Mouse (Mus musculus) spleen, adult 2 months (tissue): Measurements from ENCODE around the gene AU022252. TPM values are rescaled to one million over a fixed set of nuclear protein-coding genes. Genes with fewer than 3 reads are reported as not detected.

ENCODE experiments used
- DNase-seq, 2 experiments: peaks; one replicate each; pipeline versions ENCODE4 v3.0.0 to v3.0.0-alpha.2; 2012 to 2021; ENCODE audit warnings: low spot score in 2 of 2, low read depth in 1 of 2
- H3K27ac ChIP-seq: fragments of 200-500 bp; 2 replicates; pipeline ENCODE4 v1.5.1; 2012; ENCODE audit warnings: low read length, inconsistent platforms; ENCODE audit not compliant: insufficient read depth
- H3K27me3 ChIP-seq: fragments of 200-500 bp; 2 replicates; pipeline ENCODE4 v1.6.1; 2012; ENCODE audit warnings: mild to moderate bottlenecking, moderate library complexity, low read length, inconsistent platforms; ENCODE audit not compliant: control insufficient read depth, insufficient read depth
- H3K36me3 ChIP-seq: fragments of 200-500 bp; 2 replicates; pipeline ENCODE4 v1.6.1; 2012; ENCODE audit warnings: mild to moderate bottlenecking, low read length, inconsistent platforms; ENCODE audit not compliant: control insufficient read depth, insufficient read depth
- H3K4me1 ChIP-seq: fragments of 200-500 bp; 2 replicates; pipeline ENCODE4 v1.6.1; 2011; ENCODE audit warnings: inconsistent platforms; ENCODE audit not compliant: control insufficient read depth, insufficient read depth, insufficient read length
- H3K4me3 ChIP-seq: fragments of 200-500 bp; 2 replicates; pipeline ENCODE4 v1.5.1; 2011; ENCODE audit warnings: mild to moderate bottlenecking, inconsistent platforms; ENCODE audit not compliant: insufficient read depth, insufficient read length; ENCODE audit errors: extremely low read depth
- CTCF ChIP-seq: fragments of 200-500 bp; IDR thresholded peaks from 2 replicates; pipeline ENCODE4 v1.5.1; 2011; ENCODE audit warnings: mild to moderate bottlenecking, inconsistent platforms; ENCODE audit not compliant: insufficient read depth, insufficient read length, insufficient replicate concordance; ENCODE audit errors: extremely low read depth
- POLR2A ChIP-seq: fragments of 200-500 bp; IDR thresholded peaks from 2 replicates; pipeline ENCODE4 v1.6.1; 2011; ENCODE audit warnings: low read depth, low read length, inconsistent platforms
- WGBS: fragments of 180-500 bp; shearing (Covaris S2); methylation state at CpG from one replicate; pipeline ENCODE4 v1.1.7; 2018; 5-methylcytosine and 5-hydroxymethylcytosine counted together
- polyA plus RNA-seq: library from polyadenylated mRNA; depleted of rRNA; stranded (reverse); fragments of >200 nt; gene quantifications from 2 replicates; pipeline ENCODE4 v1.2.3, GENCODE M21; 2012; rRNA removed

AU022252 gene
- polyA plus RNA-seq, 1 experiment = 2.7 TPM

DNA sequence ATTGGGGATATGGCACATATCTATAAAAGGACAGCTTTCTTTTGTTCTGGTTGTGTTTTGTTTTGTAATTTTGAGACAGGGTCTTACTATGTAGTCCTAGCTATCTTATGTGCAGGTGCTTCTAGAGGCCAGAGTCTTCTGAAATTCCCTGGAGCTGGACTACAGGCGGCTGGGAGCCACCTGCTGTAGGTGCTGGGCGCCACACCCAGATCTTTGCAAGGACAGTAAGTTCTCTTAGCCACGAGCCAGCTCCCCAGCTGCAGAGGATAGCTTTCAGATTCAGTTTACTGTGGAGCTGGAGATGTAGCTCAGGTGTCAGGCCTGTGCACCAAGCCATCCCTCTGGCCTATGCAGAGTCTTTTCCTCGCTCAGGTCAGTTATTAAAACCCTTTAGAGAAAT, 65.4 kb downstream of the AU022252 start:
- DNase-seq = no peak
- TF ChIP-seq CTCF (no peak), POLR2A (no peak)
- H3K36me3 ChIP-seq = peaks cover 5% of the 10 kb centered on the region
- no peaks in the 10 kb centered on the region for H3K27me3 ChIP-seq
- no peak overlapping the region for H3K27ac ChIP-seq
- no peak overlapping the region for H3K4me3 ChIP-seq
- no peaks in the 10 kb centered on the region for H3K4me1 ChIP-seq
- 85% methylated on average over 4 of the region's 4 CpGs for WGBS

GRCm38 (mm10) chr4:119165916-119166315, 66.6 kb downstream of the AU022252 start:
- Histone ChIP-seq H3K36me3 (peaks cover 5% of the 10 kb centered on the region), H3K27me3 (no peaks in the 10 kb centered on the region), H3K4me3 (no peak overlapping the region), H3K27ac (no peak overlapping the region), H3K4me1 (no peaks in the 10 kb centered on the region)
- DNase-seq = no peak
- TF ChIP-seq POLR2A = no peak
- TF ChIP-seq CTCF = no peak
- WGBS = 71% methylated on average over 7 of the region's 7 CpGs

DNA sequence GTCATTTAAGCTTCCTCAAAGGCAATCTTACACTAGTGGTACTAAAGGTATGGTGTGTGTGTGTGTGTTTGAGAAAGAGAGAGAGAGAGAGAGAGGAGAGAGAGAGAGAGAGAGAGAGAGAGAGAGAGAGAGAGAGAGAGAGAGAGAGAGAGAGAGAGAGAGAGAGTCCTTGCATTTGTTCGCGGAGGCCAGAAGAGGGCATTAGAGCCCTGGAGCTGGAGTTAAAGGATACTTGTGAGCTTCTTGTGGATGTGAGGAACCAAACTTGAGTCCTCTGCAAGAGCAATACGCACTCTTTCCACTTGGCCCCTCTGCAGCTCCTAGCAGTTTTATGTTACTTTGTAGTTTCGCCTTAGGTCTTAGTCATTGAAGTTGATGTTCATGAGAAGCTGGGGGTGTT, 69.5 kb downstream of the AU022252 start:
- WGBS = 85% methylated on average over 4 of the region's 4 CpGs
- no peak for DNase-seq
- Histone ChIP-seq H3K4me1 (no peaks in the 10 kb centered on the region), H3K27ac (no peak overlapping the region), H3K4me3 (no peak overlapping the region), H3K27me3 (no peaks in the 10 kb centered on the region), H3K36me3 (no peaks in the 10 kb centered on the region)
- TF ChIP-seq CTCF = no peak
- TF ChIP-seq POLR2A = no peak

DNA sequence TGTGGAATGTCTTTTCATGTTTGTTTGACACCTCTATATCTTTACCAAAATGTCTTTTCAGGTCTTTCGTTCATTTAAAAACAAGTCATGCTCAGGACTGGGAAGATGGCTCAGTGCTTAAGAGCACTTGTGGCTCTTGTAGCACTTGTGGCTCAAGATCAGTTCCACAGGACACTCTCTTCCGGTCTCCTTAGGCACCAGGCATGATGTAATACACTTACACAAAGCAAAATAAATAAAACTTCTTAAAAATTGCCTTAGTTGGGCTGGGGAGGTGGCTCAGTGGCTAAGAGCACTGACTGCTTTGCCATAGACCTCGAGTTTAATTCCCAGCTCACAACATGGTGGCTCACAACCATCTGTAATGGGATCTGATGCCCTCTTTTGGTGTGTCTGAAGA, 71.2 kb downstream of the AU022252 start:
- Histone ChIP-seq H3K4me1 (no peaks in the 10 kb centered on the region), H3K27ac (no peak overlapping the region), H3K4me3 (no peak overlapping the region), H3K27me3 (no peaks in the 10 kb centered on the region), H3K36me3 (no peaks in the 10 kb centered on the region)
- TF ChIP-seq POLR2A = no peak
- TF ChIP-seq CTCF = no peak
- DNase-seq = no peak
- 78% methylated on average over 3 of the region's 3 CpGs for WGBS

DNA sequence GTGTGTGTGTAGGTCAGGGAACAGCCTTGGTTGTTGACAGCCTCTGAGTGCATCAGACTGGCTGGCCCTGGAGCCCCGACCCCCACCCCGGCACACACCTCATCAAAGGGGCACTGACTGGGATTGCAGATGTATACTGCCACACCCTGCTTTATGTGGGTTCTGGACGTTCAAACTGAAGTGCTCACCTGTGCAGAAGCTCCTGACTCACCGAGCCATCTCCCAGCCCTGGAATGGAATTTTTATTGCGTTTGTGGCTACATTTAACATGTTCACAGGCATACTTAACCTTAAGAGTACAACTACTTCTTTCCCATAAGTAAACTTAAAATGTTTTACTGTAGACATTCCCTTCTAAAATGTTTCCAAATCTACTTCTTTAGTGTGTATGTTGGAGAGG, 74.6 kb downstream of the AU022252 start:
- DNase-seq = no peak
- H3K36me3 ChIP-seq = no peaks in the 10 kb centered on the region
- WGBS = 83% methylated on average over 5 of the region's 5 CpGs

DNA sequence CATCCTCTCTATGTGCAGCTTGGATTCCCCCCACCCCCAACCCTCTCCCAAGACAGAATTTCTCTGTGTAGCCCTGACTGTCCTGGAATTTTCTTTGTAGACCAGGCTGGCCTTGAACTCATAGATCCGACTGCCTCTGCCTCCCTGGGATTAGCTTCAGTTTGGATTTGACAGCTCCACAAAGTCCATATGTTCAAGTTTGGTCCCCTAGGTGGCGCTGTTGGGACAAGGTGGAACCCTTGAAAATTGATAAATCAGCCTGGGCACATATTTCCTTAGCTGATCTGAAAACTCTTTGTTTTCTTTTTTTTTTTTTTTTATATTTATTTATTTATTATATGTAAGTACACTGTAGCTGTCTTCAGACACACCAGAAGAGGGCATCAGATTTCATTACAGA, 75.3 kb downstream of the AU022252 start:
- 28% methylated on average over 2 of the region's 2 CpGs for WGBS
- Histone ChIP-seq H3K4me1 (no peaks in the 10 kb centered on the region), H3K36me3 (no peaks in the 10 kb centered on the region), H3K4me3 (no peak overlapping the region), H3K27me3 (no peaks in the 10 kb centered on the region), H3K27ac (no peak overlapping the region)
- TF ChIP-seq POLR2A = no peak
- TF ChIP-seq CTCF = peak; percentile 40; the same call in 1 of the 2 replicates
- DNase-seq = peak in 1 of 2 experiments; percentile 63

More for the DNA sequence above, 74.6 kb downstream of the AU022252 start:
- no peaks in the 10 kb centered on the region for H3K27me3 ChIP-seq
- H3K27ac ChIP-seq = no peak overlapping the region
- H3K4me1 ChIP-seq = no peaks in the 10 kb centered on the region
- no peak for TF ChIP-seq POLR2A
- no peak for TF ChIP-seq CTCF
- H3K4me3 ChIP-seq = no peak overlapping the region

Other genes with a start within 250 kb of the AU022252 start
- gene Slc2a1, start 124.0 kb downstream of the AU022252 start, polyA plus RNA-seq = 47.7 and 68.9 TPM in 2 replicates
- 10.2 and 10.4 TPM in 2 replicates for gene Zfp691, start 58.5 kb downstream of the AU022252 start, polyA plus RNA-seq
- 52.3 and 53.8 TPM in 2 replicates for gene Ermap, start 42.7 kb downstream of the AU022252 start, polyA plus RNA-seq
- gene Svbp, start 37.4 kb downstream of the AU022252 start, polyA plus RNA-seq = 23.0 and 24.8 TPM in 2 replicates
- 0.06 and 0.07 TPM in 2 replicates for gene Tmem269, start 14.5 kb downstream of the AU022252 start, polyA plus RNA-seq
- 5.9 and 8.1 TPM in 2 replicates for gene P3h1, start 203 bp upstream of the AU022252 start, polyA plus RNA-seq
- gene Cldn19, start 22.7 kb upstream of the AU022252 start, polyA plus RNA-seq = not detected in 2 replicates
- 79.1 and 103 TPM in 2 replicates for gene Ybx1, start 61.9 kb upstream of the AU022252 start, polyA plus RNA-seq
- gene Ppih, start 87.8 kb upstream of the AU022252 start, polyA plus RNA-seq = 5.2 and 6.0 TPM in 2 replicates
- gene Ccdc30, start 182.8 kb upstream of the AU022252 start, polyA plus RNA-seq = 0.20 and 0.23 TPM in 2 replicates
- 11.7 and 12.8 TPM in 2 replicates for gene Ppcs, start 189.7 kb upstream of the AU022252 start, polyA plus RNA-seq
- 0.21 and 0.42 TPM in 2 replicates for gene Zmynd12, start 190.1 kb upstream of the AU022252 start, polyA plus RNA-seq